Mouse (Mus musculus): ENCODE results near the gene Plekhh2.

Gene Plekhh2

GRCm38 (mm10) chr17:84650302-84651017, 138.8 kb downstream of the Plekhh2 start:
- DNase-seq = no peak

GRCm38 (mm10) chr17:84653544-84653943, 141.8 kb downstream of the Plekhh2 start:
- no peak for DNase-seq

- no peak for DNase-seq
Measured at GRCm38 (mm10) chr17:84656205-84656604, 144.5 kb downstream of the Plekhh2 start.

GRCm38 (mm10) chr17:84656653-84657421, 145.1 kb downstream of the Plekhh2 start:
- DNase-seq = no peak

- no peak for DNase-seq
Measured at GRCm38 (mm10) chr17:84657422-84657732, 145.7 kb downstream of the Plekhh2 start.

GRCm38 (mm10) chr17:84657782-84658181, 146.1 kb downstream of the Plekhh2 start:
- DNase-seq = no peak

- DNase-seq = no peak
Measured at GRCm38 (mm10) chr17:84658195-84658594, 146.5 kb downstream of the Plekhh2 start.

- no peak for DNase-seq
Measured at GRCm38 (mm10) chr17:84658951-84659350, 147.3 kb downstream of the Plekhh2 start.

- no peak for DNase-seq
Measured at GRCm38 (mm10) chr17:84665053-84665452, 153.4 kb downstream of the Plekhh2 start.

- DNase-seq = no peak
Measured at GRCm38 (mm10) chr17:84665691-84666090, 154.0 kb downstream of the Plekhh2 start.

GRCm38 (mm10) chr17:84667848-84668247, 156.2 kb downstream of the Plekhh2 start:
- DNase-seq = no peak

Measured in cerebellum, adult 9-10 months (tissue).